Mouse (Mus musculus) T-helper 1 cell (primary cell): Measurements from ENCODE around the gene Xdh.

Source experiments
- in situ Hi-C: fragments of 300-600 bp; cut with MboI, MseI; formaldehyde crosslinking; loops from one replicate; pipeline ENCODE4 v1.15.1; 2025; ENCODE audit warnings: high pct_unique_total_duplicates

The Xdh gene

GRCm38 (mm10) chr17:73950062-73950735 is at the start of gene Xdh:
Gene Xdh, minus strand, starts transcription at chr17:73950196.
- in situ Hi-C loops: no loop called here

DNA sequence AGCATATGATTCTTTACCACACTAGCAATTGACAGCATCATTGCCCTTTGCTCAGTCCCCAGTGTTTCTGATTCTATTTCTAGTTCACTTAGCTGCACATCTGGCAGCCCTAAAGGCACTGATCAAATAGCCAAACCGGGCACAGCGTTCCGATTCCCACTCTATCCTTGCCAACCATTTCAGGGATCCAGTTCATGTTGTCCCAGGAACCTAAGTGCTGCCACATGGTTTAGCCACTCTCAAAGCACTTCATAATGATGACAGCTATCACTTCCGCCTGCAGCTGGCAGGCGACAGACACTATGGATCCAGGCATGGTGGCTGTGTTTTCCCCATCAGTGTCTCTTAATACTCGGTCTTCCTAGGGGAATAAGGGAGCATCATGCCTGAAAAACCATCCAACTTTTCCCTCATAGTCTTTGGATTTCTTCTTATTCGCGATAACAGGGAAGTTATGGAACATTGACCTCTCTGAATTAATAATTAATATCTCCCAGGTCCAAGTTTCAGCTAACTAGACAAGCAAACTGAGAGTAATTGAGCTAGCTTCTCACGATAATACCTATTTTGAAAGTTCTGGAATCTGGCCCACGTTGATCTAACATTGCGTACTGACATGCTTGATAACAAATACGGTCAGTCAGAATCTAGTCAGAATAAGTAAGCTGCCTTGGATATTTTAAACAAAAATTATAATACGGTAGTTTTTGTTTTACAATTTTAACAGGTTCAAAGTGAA is 46.1 kb upstream of the Xdh start:
- in situ Hi-C loops: no loop called here

DNA sequence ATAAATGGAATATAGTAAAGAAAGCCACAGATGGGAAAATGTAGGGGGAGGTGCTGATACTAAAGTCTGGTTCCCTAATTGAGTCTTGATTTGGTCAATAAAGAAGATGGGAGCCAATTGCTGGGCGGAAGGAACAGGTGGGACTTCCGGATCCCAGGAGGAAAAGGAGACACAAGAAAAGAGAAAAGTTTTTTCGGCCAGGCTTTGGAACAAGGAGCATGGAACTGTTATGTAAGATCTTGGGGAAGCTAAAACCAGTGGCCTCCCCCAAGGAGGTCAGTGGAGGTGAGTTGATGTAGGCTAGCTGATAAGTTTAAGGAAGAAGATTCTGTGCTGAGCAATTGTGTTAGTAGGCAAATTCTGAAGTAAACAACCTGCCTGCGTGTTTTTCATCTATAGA is 41.3 kb upstream of the Xdh start:
- in situ Hi-C loops: no loop called here

DNA sequence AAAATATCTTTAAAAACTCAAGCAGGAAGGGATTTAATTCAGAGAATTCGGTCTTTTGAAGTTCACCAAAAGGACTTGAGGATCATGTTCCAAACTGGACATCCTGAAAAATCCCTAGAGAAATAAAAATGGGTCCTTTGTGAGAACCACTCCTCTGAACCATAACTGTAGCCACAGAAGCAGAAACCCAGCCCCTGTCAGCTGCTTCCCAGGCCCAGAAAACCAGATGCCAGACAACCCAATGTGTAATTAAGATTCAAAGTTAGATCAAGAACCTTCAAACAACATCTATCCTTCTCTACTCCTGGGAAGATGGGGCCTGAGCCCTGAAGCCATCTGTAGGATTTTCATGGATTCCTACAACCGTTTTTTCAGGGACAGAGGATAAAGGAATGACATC is 36.6 kb upstream of the Xdh start:
- in situ Hi-C loops: no loop called here

GRCm38 (mm10) chr17:73985936-73986335 is 35.9 kb upstream of the Xdh start:
- in situ Hi-C loops: no loop called here

DNA sequence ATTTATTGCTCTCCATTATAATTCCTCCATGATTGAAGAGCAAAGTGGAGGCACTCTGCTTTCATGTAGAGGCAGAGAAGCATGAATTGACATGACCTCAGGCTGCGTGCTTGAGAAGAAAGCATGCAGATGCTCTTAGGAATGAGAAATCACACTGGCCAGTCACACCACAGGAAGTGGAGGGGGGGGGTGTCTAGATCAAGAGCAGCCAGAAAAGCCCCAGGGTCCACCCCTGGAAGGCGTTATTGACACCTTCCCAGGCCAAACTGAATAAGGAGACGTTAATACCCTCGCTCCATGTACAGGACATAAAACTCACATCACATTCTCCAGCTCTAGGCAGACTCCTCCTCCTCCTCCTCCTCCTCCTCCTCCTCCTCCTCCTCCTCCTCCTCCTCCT is 34.5 kb upstream of the Xdh start:
- in situ Hi-C loops: no loop called here

DNA sequence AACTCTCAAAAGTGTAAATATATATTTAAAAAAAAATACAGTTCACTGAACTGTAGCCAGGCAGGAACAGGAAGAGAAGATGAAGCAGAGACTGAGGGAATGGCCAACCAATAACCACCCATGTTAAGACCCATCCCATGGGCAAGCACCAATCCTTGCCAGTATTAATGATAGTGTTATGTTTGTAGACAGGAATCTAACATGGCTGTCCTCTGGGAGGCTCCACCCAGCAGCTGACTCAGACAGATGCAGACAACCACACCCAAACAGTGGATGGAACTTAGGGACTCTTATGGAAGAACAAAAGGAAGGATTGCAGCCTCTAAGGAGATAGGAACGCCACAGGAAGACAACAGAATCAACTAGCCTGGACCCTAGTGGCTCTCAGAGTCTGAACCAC is 32.9 kb upstream of the Xdh start:
- in situ Hi-C loops: no loop called here

- in situ Hi-C loops: no loop called here
Measured at GRCm38 (mm10) chr17:73976066-73976465, 26.1 kb upstream of the Xdh start.

DNA sequence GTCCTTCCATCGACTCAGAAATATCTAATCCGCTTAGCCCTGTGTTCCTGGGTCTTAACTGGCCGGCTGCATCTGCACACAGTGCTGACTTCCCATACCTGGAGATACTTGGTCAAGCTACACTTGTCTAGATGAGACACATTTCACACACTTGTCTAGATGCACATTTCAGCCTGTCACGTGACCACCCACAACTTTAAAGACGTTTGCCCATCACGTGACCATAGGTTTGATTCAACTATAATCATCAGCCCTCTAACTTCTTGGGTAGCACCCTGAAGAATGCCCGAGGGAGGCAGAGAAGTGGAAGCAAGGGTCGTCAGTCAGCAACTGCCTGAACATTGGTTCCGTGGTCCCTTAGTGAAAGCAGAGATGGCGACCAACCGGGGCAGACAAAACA is 22.7 kb upstream of the Xdh start:
- in situ Hi-C loops: no loop called here

DNA sequence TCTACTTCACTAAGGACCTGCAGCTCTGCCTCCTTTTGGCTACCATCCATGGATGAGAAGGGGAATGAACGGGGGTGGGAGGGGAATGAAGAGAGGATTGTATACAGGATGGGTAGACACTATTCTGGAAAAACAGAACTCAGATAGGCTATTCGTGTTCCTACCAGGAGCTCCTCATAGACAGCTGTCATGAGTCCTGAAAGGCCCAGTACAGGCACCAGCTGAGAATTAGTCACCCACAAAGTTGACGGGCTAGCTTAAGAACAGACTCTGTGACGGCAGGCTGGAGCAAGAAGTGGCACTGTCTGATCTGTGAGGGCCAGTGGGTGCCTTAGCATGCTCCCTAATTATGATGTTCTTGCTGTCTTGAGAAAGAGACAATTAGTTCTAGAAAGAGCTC is 21.3 kb upstream of the Xdh start:
- in situ Hi-C loops: no loop called here

- in situ Hi-C loops: no loop called here
Measured at GRCm38 (mm10) chr17:73970361-73971027, 20.5 kb upstream of the Xdh start.

DNA sequence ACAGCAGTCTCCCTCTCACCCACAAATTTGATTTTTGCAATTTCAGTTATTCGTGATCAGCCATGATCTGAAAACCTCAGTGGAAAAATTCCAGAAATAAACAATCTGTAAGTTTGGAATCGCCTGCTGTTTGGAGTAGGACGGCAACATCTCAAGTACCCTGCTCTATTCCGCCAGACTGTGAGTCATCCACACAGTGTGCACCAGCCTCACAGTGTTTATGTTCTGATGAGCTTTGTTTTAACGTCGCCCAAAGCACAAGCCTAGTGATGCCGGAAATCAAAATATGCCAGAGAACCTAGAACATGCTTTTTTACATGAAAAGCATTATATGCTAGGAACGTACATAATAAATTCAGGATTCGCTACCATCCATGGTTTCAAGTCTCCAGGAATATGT is 14.9 kb upstream of the Xdh start:
- in situ Hi-C loops: no loop called here

GRCm38 (mm10) chr17:73962628-73963043 is 12.6 kb upstream of the Xdh start:
- in situ Hi-C loops: no loop called here

GRCm38 (mm10) chr17:73961801-73962403 is 11.9 kb upstream of the Xdh start:
- in situ Hi-C loops: no loop called here

DNA sequence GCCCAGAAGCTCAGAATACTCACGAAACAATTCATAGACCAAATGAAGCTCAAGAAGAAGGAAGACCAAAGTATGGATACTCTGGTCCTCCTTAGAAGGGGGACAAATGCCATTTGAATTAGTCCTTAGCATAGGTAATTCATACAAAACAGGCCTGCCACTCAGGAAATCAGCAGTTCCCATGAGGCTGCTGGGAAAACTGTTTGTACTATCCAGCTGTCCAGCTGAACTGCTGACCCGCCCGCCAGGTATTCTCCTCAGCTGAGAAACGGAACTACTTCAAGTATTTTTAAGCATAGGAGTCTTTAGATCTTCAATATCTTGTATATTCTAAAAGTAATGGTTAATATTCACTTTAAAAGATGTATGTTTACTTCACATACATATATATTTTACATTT is 10.7 kb upstream of the Xdh start:
- in situ Hi-C loops: no loop called here

- in situ Hi-C loops: no loop called here
Measured at GRCm38 (mm10) chr17:73952103-73952521, 2.1 kb upstream of the Xdh start.

DNA sequence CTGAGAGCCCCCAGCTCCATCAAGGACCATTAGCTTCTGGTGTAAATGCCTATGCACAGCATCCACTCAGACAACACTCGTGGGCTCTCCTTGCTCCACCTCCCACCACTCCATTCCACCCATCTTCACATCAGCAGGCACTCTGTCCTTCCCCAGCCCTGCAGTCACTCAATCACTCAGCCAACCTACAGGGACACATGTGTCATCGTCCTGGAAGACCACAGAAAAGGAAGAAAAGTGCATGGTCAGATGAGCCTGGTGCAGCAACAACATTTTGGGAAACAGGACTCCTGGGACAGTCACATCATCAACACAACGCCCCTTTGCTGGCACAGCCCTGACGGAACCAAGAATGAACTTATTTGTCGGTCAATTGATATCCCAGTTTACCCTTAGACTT is 974 bp upstream of the Xdh start:
- in situ Hi-C loops: no loop called here

DNA sequence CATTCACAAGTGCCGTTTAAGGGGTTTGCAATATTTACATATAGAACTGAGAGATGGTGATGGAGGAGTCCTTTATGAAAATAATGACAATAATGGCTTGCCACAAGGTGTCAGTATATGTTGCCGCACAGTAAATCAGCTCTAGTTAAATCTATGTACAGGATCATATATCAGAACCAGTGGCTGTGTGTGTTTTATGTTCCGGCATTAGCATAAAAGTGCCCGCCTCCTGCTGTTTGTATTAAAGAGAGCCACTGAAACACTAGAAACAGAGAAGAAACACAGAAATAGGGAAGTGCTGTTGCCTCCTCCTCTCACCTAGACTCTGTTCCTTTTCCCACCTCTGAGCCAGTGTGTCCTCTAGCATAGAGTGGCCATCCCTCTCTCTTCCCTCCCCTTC is 498 bp downstream of the Xdh start:
- in situ Hi-C loops: no loop called here

DNA sequence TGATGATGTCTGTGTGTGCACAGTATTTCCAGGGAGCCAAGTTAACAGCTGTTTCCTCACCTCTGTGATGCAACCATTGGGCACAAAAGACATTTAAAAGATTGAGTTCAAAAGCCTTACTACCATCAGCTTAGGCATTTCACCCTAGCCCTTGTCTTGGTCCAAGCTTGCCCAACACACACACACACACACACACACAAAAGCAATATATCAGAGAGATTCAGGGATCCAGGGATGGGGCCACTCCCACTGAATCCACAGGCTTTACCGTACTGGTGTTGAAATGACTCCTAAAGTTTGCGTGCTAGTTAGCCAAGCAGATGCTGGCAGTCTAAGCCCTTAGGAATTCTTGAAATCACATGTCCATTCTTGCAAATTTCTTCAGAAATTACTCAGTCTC is 1.2 kb downstream of the Xdh start:
- in situ Hi-C loops: no loop called here

DNA sequence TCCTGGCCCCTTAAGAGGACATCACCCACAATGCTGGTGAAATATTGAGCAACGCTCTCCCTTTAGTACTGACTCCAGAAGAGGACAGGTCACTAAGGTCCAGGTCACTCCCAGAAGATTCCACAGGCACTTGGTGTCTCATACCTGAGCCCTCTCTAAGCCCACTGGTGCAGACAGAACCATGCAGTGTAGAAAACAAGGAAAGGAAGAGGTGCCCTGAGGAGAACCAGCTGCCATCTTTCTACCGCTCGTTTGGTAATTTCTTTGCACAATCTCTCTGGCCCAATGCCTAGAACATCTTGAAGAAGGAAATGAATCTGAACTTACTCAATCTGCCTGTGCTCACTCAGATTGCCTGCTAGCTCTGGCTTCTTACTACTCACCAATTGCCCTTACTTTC is 2.0 kb downstream of the Xdh start:
- in situ Hi-C loops: no loop called here

- in situ Hi-C loops: no loop called here
Measured at GRCm38 (mm10) chr17:73946856-73947255, 3.1 kb downstream of the Xdh start.

- in situ Hi-C loops: no loop called here
Measured at GRCm38 (mm10) chr17:73944661-73945060, 5.3 kb downstream of the Xdh start.
